Mouse (Mus musculus) thymus, postnatal 4 days (tissue): ENCODE data around the gene Zdhhc21.

Source experiments
- DNase-seq: peaks from one replicate; pipeline ENCODE4 v3.0.0; 2021

The Zdhhc21 gene

GRCm38 (mm10) chr4:82863316-82863715 is 3.6 kb upstream of the Zdhhc21 start:
- no peak for DNase-seq

- DNase-seq = no peak
These were observed 1.7 kb upstream of the Zdhhc21 start for GRCm38 (mm10) chr4:82861451-82861850.

DNA sequence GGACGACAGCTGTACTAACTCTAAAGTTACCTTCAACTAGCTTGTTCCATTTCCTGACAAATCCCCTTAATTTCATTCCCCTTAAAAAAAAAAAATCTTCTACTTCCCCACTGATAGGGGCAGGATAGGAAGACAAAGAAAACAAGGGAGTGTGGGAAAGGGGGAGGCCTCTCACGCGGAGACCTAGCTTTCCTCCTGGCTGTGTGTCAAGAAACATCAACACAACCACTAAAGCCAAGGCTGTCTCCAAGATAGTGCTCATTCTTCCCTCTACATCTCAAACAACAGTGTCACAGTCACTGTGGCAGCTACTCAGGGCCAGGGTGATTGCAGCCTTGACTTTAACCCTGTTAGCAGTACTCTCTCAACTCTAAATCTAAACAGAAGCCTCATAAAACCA is 808 bp upstream of the Zdhhc21 start:
- no peak for DNase-seq

- no peak for DNase-seq
These were observed 1.2 kb downstream of the Zdhhc21 start for GRCm38 (mm10) chr4:82858431-82859010.

DNA sequence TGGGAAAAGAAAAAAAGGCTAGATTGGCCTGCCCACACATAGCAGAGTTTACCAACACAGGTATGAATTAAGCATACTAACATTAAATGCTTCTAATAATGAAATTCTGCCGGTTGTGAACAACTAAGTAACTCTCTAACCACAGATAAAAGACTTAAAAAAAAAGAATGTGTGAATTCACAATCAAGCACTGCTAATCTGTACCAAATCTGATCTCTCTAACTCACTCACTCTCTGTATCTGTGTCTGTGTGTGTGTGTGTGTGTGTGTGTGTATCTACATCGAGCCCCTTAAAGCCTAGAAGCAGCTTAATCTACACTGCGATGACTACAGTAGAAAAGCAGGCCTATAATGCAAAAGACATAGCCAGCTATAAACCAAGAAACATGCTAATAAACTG is 2.8 kb downstream of the Zdhhc21 start:
- no peak for DNase-seq

GRCm38 (mm10) chr4:82853809-82854208 is 5.9 kb downstream of the Zdhhc21 start:
- no peak for DNase-seq

DNA sequence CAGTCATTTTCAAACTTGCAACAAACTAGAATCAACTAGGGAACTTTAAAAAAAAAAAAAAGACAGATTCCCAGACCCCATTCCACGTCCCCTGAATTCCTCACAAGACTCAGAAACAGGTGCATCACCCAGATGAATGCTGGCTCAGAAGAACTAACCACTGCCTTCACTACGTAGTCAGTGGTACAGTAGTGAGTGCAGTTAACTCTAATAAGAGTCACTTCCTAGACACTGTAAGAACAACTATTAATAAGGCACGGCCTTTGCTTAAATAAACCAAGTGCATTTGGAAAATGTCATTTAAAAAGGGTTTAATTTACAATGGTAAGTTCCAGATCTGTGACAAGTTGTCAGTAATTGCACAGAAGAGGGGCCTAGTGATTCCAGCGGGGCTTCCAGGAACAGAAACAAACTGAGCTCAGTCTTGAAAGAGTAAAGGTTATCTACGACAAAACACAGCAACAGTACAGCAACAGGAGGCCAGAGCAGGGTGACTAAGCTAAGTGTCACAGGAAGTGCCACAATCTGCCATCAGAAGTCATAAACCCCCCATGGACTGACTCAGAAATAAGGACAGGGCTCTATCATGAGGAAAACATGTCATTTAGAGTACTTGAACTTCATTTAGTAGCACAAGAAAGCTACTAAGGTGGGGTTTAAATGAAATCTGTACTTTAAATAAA is 11.1 kb downstream of the Zdhhc21 start:
- DNase-seq = no peak

DNA sequence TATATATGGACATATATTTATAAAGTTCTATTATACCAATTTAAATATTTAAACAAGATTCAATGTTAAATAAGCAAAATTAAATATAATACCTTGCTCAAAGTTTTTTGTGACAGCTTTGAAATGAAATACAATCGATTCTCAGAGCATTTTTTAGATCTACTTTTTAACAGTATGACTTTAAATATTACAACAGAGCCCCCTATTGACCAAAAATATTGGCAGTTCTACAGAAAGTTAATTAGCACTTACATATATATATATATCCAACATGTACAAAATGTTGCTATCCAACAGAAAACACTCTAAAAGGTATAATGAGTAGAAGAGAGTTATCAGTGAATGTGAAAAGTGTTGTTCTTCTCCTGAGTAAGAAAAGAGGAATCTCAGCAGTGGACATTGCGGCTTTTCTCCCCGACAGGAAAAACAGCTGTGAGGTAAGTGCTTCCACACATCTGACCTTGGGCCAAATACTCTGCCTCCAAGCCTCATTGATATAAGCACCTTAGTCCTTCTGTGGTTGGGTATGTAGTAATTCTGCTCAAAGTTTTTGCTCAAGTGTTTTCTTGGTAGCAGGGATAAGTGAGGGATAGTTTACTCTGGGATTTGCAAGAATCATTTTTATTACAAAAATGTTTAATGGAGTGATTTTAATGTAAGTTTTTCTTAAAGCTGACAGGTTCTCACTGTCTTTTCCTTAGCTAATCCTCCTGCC is 22.1 kb downstream of the Zdhhc21 start:
- no peak for DNase-seq

DNA sequence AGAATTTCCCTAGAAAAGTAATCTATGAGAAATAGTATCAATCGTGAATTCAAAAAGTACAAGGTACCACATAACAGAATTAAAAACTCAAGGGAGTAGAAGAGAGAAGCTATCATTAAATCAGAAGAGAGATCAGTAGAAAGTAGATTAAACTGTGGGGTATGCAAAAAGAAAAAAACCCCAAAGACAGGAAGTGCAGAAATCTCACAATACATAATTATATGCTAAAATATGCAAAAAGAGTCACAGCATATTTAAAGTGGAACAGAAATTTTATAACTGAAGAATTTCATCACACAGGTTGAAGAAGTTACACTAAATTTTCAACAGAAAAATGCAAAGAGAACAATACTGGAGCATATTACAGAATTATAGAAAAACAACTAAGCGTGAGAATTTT is 28.6 kb downstream of the Zdhhc21 start:
- DNase-seq = no peak

GRCm38 (mm10) chr4:82829429-82829828 is 30.3 kb downstream of the Zdhhc21 start:
- DNase-seq = no peak

DNA sequence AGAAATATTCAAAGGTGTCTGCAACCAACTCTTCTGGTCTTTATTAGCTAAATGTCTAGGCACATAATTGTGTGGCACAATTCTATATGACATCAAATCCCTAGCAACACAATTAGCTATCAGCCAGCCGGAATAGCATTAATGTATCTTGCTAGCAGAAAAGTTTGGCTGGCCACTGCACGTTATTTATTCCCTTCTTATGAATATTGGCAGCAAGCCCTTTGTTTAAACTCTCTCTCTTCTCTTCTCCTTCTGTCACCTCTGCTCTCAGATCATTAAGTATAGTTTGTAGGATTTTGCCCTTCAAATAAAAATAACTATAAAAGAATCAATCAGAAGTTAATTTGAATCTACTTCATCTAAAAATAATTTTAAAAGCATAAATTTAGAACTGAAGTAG is 32.8 kb downstream of the Zdhhc21 start:
- DNase-seq = no peak

- DNase-seq = no peak
These were observed 41.9 kb downstream of the Zdhhc21 start for GRCm38 (mm10) chr4:82817833-82818232.

- DNase-seq = no peak
These were observed 43.4 kb downstream of the Zdhhc21 start for GRCm38 (mm10) chr4:82816351-82816750.

- no peak for DNase-seq
These were observed 44.5 kb downstream of the Zdhhc21 start for GRCm38 (mm10) chr4:82815296-82815695.

- DNase-seq = no peak
These were observed 46.4 kb downstream of the Zdhhc21 start for GRCm38 (mm10) chr4:82813356-82813755.

- DNase-seq = no peak
These were observed 51.9 kb downstream of the Zdhhc21 start for GRCm38 (mm10) chr4:82807811-82808210.

DNA sequence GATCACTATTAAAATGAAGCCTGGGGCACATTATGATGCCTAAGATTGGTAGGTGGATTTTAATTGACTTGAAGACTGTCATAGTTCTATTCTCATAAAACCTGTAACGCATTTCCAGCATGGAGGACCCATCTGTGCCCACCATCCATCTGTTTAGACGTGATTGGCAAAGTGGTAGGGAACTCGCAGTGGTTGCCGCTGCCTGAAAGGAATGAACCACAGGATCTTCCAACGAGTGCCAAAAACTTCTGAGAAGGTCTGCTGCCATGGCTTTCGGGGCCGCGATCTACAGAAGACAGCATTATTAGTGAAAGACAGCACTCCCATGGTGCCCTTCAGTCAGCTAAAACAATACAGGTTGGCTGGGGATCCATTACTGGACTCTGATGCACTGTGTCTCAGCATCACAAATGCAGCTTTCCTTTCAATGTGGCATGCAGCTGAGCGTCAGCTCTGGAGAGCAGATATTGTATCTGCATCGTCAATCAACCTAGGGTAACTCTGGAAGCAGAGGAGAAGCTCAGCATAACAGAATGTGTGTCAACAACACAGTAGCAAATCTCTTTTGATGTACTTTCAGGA is 53.5 kb downstream of the Zdhhc21 start:
- DNase-seq = no peak

DNA sequence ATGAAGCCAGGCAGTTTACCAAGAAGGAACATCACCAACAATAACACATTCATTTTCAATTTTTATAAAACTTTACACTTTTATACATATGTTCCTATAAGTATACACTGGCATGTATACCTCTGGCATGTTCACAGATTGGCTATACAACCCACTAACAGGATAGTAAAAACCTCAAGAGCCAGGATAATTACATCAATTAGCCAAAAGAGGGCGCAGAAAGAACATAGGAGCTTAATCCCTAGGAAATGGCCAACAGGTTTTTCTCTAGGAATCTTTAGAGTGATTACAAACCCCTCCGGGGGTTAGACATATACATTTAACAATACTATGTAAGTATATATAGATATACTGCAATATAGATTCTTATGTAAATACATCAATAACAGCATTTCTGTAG is 55.7 kb downstream of the Zdhhc21 start:
- no peak for DNase-seq

DNA sequence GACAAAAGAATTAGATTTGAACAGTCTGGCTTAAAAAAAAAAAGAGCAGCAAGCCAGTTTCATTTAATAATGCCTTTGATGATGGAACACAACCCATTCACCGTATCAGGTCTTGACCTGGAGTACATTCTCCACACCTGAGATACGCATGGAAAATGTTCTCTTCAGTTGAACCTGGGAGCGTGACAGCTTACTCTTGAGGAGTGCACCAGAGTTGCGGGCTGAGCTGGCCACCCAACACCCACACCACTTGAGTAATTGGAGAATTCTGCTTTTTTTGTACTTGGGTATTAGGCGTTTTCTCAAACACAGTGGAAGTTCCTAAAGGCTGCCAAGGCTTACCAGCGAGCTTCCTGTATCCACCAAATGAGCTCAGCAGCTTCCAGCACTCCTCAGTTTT is 66.2 kb downstream of the Zdhhc21 start:
- DNase-seq = no peak

DNA sequence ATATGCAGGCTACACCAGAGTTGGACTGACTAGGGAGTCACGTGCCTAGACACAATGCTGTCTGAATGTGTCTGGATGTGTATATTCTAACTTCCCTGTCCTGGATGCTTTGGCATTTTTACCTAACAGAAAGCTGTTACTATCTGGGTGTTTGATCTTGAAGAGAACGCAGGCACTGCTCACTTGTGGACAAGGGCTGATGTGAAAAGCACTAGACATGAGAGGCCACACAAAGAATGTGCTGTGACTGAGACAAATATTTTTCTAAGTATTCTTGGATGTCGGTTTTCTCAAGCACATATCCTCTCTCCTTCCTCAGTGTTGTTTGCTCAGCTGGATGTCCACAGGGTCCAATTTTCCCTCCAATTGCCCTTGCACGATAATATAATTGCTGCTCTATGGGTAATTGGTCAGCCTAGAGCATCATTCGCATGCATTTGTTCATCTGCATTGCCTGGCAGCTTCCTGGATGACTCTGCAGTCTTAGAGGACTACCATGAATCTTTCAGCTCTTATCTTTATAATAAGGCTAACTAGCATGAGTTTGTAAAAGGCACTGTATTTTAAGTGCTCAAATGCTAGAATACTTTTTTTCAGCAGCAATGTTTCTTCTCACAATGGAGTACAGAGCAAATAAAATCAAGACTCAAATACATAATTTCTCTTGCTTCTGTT is 66.7 kb downstream of the Zdhhc21 start:
- no peak for DNase-seq

- no peak for DNase-seq
These were observed 94.1 kb downstream of the Zdhhc21 start for GRCm38 (mm10) chr4:82765513-82766216.

DNA sequence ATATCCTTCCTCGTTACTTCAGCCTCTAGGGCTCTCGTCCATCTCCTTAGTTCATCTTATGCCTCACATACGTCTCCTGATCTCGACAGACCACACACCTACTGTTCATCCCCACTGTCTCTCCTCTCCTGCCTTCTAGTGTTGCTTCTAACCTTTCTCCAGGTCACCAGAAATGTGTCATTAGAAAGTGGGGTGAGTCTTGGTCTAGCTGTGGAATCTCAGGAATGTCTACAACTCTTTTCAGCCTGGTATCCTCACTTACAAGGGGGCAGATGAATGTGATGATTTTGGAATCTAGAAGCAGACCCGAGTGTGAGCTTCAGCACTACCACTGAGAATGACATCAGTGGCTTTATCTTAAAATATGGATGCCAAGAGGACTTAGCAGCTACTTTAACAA is 96.2 kb downstream of the Zdhhc21 start:
- DNase-seq = no peak
